Mouse (Mus musculus): ENCODE measurements around the gene Rasgrp3. TPM values are rescaled to one million over a fixed set of nuclear protein-coding genes. Genes with fewer than 3 reads are reported as not detected.
A peak's percentile ranks its signal among the peaks of the same experiment; 100 is the strongest.

Rasgrp3 gene
- total RNA-seq, 1 experiment from 2014 or later = 14.6 TPM

GRCm38 (mm10) chr17:75529222-75529935, 93.7 kb downstream of the Rasgrp3 start:
- no peak for ATAC-seq (replicated peaks; ENCODE audit: insufficient number of reproducible peaks, low FRiP score, low TSS enrichment, poor library complexity, severe bottlenecking)

- no peak for ATAC-seq (replicated peaks; ENCODE audit: insufficient number of reproducible peaks, low FRiP score, low TSS enrichment, poor library complexity, severe bottlenecking)
Observed at GRCm38 (mm10) chr17:75532469-75532986, 96.8 kb downstream of the Rasgrp3 start.

GRCm38 (mm10) chr17:75534314-75535020, 98.8 kb downstream of the Rasgrp3 start:
- ATAC-seq (replicated peaks; ENCODE audit: insufficient number of reproducible peaks, low FRiP score, low TSS enrichment, poor library complexity, severe bottlenecking) = no peak

GRCm38 (mm10) chr17:75535612-75536011, 99.9 kb downstream of the Rasgrp3 start:
- ATAC-seq (replicated peaks; ENCODE audit: insufficient number of reproducible peaks, low FRiP score, low TSS enrichment, poor library complexity, severe bottlenecking) = no peak

GRCm38 (mm10) chr17:75536396-75537049, 100.8 kb downstream of the Rasgrp3 start:
- ATAC-seq (replicated peaks; ENCODE audit: insufficient number of reproducible peaks, low FRiP score, low TSS enrichment, poor library complexity, severe bottlenecking) = peak; percentile 73

GRCm38 (mm10) chr17:75537050-75537445, 101.4 kb downstream of the Rasgrp3 start:
- no peak for ATAC-seq (replicated peaks; ENCODE audit: insufficient number of reproducible peaks, low FRiP score, low TSS enrichment, poor library complexity, severe bottlenecking)

- ATAC-seq (replicated peaks; ENCODE audit: insufficient number of reproducible peaks, low FRiP score, low TSS enrichment, poor library complexity, severe bottlenecking) = no peak
Observed at GRCm38 (mm10) chr17:75538431-75538830, 102.7 kb downstream of the Rasgrp3 start.

- ATAC-seq (replicated peaks; ENCODE audit: insufficient number of reproducible peaks, low FRiP score, low TSS enrichment, poor library complexity, severe bottlenecking) = no peak
Observed at GRCm38 (mm10) chr17:75539130-75539529, 103.4 kb downstream of the Rasgrp3 start.

GRCm38 (mm10) chr17:75539841-75540240, 104.1 kb downstream of the Rasgrp3 start:
- ATAC-seq (replicated peaks; ENCODE audit: insufficient number of reproducible peaks, low FRiP score, low TSS enrichment, poor library complexity, severe bottlenecking) = no peak

- no peak for ATAC-seq (replicated peaks; ENCODE audit: insufficient number of reproducible peaks, low FRiP score, low TSS enrichment, poor library complexity, severe bottlenecking)
Observed at GRCm38 (mm10) chr17:75543434-75543833, 107.7 kb downstream of the Rasgrp3 start.

- no peak for ATAC-seq (replicated peaks; ENCODE audit: insufficient number of reproducible peaks, low FRiP score, low TSS enrichment, poor library complexity, severe bottlenecking)
Observed at GRCm38 (mm10) chr17:75544262-75544661, 108.6 kb downstream of the Rasgrp3 start.

GRCm38 (mm10) chr17:75550771-75551413, 115.2 kb downstream of the Rasgrp3 start:
- ATAC-seq (replicated peaks; ENCODE audit: insufficient number of reproducible peaks, low FRiP score, low TSS enrichment, poor library complexity, severe bottlenecking) = no peak

GRCm38 (mm10) chr17:75551512-75552400, 116.1 kb downstream of the Rasgrp3 start, which contains the start of gene Fam98a:
Gene Fam98a (minus strand): TSS chr17:75551946.
- peak; percentile 96 for ATAC-seq (replicated peaks; ENCODE audit: insufficient number of reproducible peaks, low FRiP score, low TSS enrichment, poor library complexity, severe bottlenecking)

GRCm38 (mm10) chr17:75557031-75557430, 121.3 kb downstream of the Rasgrp3 start:
- ATAC-seq (replicated peaks; ENCODE audit: insufficient number of reproducible peaks, low FRiP score, low TSS enrichment, poor library complexity, severe bottlenecking) = no peak

GRCm38 (mm10) chr17:75558041-75558440, 122.3 kb downstream of the Rasgrp3 start:
- no peak for ATAC-seq (replicated peaks; ENCODE audit: insufficient number of reproducible peaks, low FRiP score, low TSS enrichment, poor library complexity, severe bottlenecking)

GRCm38 (mm10) chr17:75575608-75576007, 139.9 kb downstream of the Rasgrp3 start:
- no peak for ATAC-seq (replicated peaks; ENCODE audit: insufficient number of reproducible peaks, low FRiP score, low TSS enrichment, poor library complexity, severe bottlenecking)

Data from monocyte, adult 5-6 weeks (primary cell).